Mouse (Mus musculus): Measurements from ENCODE around the gene Gpsm1. TPM values are rescaled to one million over a fixed set of nuclear protein-coding genes. Genes with fewer than 3 reads are reported as not detected.
A peak's percentile ranks its signal among the peaks of the same experiment; 100 is the strongest.

Gene Gpsm1
- polyA plus RNA-seq, 1 experiment from 2014 or later, result 149 TPM

DNA sequence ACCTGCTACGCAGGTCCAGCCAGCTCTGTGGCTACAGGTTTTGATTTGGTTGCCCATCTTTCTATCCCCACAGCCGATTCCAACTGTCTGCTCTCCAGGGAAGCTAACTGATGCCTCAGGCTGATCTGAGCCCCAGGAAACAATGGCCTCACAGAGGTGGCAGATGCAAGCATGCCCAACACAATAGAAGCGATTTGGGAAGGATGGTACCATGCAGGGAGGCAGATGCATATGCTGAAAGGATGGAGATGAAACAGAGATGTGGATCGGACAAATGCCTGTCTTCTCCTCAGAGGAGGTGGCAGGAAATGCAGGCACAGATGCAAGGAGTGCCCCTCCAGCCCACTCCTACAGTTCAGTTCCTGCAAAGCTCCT lies 16.5 kb upstream of the Gpsm1 start:
- Histone ChIP-seq H3K4me1 (replicated peaks) (peaks cover 48% of the 10 kb centered on the region), H3K27ac (peak overlapping the region; percentile 92), H3K36me3 (no peaks in the 10 kb centered on the region), H3K27me3 (no peaks in the 10 kb centered on the region), H3K9me3 (no peaks in the 10 kb centered on the region), H3K4me2 (peak overlapping the region; percentile 42), H3K4me3 (0 out of 2 replicates have a peak overlapping the region, but pooled peaks have one; percentile 11), H3K9ac (peak overlapping the region; percentile 65)
- ATAC-seq (ENCODE audit: low FRiP score), result peak; percentile 29
- 8% methylated on average over 4 of the region's 4 CpGs for WGBS

- WGBS, result 28% methylated on average over 7 of the region's 7 CpGs
- H3K9ac ChIP-seq, result peak overlapping the region; percentile 65
- ATAC-seq (ENCODE audit: low FRiP score), result no peak
- peaks cover 48% of the 10 kb centered on the region for H3K4me1 ChIP-seq (replicated peaks)
- H3K27me3 ChIP-seq, result no peaks in the 10 kb centered on the region
- peak overlapping the region; percentile 42 for H3K4me2 ChIP-seq
- 0 out of 2 replicates have a peak overlapping the region, but pooled peaks have one; percentile 2 for H3K4me3 ChIP-seq
- no peaks in the 10 kb centered on the region for H3K36me3 ChIP-seq
- H3K9me3 ChIP-seq, result no peaks in the 10 kb centered on the region
- peak overlapping the region; percentile 92 for H3K27ac ChIP-seq
These were observed 16.0 kb upstream of the Gpsm1 start for GRCm38 (mm10) chr2:26299336-26299735.

DNA sequence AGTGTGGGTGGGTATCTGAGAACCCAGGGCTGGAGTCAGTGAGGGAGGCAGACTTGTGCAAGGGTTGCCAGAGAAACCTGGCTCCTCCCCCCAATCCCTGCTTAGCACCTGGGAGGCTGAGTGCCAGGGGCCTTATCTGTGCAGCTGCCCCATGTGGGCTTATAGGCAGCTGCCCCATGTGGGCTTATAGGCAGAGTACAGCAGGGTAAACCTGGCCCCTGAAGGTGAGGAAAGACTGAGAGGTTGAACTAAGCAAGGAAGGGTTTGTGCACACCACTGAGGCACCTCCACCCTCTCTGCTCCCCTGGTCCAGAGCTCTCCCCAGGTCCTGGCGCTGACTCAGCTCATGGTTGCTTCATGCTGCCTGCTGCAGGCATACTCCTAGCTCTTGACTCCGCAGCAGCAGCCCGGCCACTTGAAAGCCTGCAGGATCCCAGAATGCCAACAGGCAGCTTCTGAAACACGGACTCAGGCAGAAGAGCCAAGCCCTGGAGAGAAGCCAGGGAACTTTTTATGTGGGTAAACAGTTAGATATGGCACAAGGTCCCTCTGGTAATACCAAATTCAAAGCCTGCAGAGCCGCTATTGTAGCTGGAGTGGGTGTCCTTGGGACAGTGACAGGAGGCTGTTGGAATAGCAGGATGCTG lies 15.0 kb upstream of the Gpsm1 start:
- Histone ChIP-seq H3K4me1 (replicated peaks) (peaks cover 48% of the 10 kb centered on the region), H3K27me3 (no peaks in the 10 kb centered on the region), H3K9ac (no peak overlapping the region), H3K4me2 (no peak overlapping the region), H3K27ac (peak overlapping the region; percentile 92), H3K36me3 (no peaks in the 10 kb centered on the region), H3K9me3 (no peaks in the 10 kb centered on the region), H3K4me3 (no peak overlapping the region)
- 46% methylated on average over 5 of the region's 5 CpGs for WGBS
- ATAC-seq (ENCODE audit: low FRiP score), result peak; percentile 12; the same call in 1 of the 2 replicates

DNA sequence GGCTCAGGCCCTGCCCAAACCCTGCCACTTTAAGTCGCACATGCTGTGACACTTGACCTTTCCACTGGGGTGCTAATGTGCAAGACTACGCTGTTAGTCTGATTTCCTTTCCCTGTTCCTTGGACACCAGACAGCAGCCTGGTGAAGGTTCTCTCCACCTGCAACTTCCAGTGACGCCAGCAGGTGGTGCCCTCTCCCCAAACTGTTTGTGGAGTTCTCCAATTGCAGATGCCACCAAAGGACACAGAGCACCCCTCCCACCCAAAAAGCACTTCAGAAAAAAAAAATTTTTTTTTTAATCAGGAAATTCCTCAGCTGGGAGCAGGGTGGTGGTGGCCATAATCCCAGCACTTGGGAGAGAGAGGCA lies 14.5 kb upstream of the Gpsm1 start:
- H3K9me3 ChIP-seq, result no peaks in the 10 kb centered on the region

DNA sequence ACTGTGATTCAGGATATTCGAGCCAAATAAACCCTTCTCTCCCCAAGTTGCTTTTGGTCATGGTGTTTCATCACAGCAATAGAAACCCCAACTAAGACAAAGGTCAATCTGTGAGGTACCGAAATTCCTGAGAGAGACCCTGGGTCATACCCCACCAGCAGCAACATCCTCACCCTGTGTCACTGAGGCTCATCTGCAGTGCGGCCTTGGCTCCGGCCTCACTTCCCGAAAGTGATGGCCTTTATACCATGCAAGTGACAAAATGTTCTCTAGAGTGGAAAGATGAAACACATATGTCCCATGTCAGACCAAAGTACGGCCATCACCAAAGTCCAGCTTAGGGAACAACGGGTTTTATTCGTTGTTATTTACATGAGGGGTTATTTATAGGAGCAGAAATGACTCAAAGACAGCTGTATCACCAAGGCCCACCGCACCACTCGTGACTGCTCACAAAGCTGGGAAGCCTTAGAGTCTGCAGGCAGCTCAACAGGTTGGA lies 13.3 kb upstream of the Gpsm1 start:
- H3K27me3 ChIP-seq, result no peaks in the 10 kb centered on the region
- H3K36me3 ChIP-seq, result no peaks in the 10 kb centered on the region
- no peak overlapping the region for H3K4me2 ChIP-seq
- no peak overlapping the region for H3K4me3 ChIP-seq
- H3K9ac ChIP-seq, result no peak overlapping the region
- ATAC-seq (ENCODE audit: low FRiP score), result no peak
- 89% methylated on average over 10 of the region's 10 CpGs for WGBS
- H3K27ac ChIP-seq, result no peak overlapping the region
- H3K9me3 ChIP-seq, result no peaks in the 10 kb centered on the region
- peaks cover 37% of the 10 kb centered on the region for H3K4me1 ChIP-seq (replicated peaks)

More for the DNA sequence above, 14.5 kb upstream of the Gpsm1 start:
- ATAC-seq (ENCODE audit: low FRiP score), result no peak
- H3K4me2 ChIP-seq, result no peak overlapping the region
- no peaks in the 10 kb centered on the region for H3K36me3 ChIP-seq
- no peak overlapping the region for H3K9ac ChIP-seq
- H3K27ac ChIP-seq, result peak overlapping the region; percentile 92
- no peak overlapping the region for H3K4me3 ChIP-seq
- H3K27me3 ChIP-seq, result no peaks in the 10 kb centered on the region
- peaks cover 48% of the 10 kb centered on the region for H3K4me1 ChIP-seq (replicated peaks)
- WGBS, result 0% methylated on average over 3 of the region's 3 CpGs

DNA sequence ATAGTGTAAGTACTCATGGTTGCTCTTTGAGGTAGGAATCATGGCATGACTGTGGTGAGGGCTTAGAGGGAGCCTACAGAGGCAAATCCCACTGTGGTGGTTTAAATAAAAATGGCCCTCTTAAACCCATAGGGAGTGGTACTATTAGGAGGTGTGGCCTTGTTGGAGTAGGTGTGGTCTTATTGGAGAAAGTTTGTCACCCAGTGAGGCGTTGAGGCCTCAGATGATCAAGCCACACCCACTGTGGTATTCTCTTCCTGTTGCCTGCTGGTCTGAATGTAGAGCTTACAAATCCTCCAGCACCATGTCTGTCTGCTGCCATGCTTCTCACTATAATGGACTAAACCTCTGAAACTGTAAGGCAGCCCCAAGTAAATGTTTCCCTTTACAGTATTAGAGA lies 10.6 kb upstream of the Gpsm1 start:
- Histone ChIP-seq H3K27me3 (no peaks in the 10 kb centered on the region), H3K4me2 (no peak overlapping the region), H3K9ac (no peak overlapping the region), H3K27ac (no peak overlapping the region), H3K36me3 (no peaks in the 10 kb centered on the region), H3K4me1 (replicated peaks) (peaks cover 10% of the 10 kb centered on the region), H3K4me3 (no peak overlapping the region), H3K9me3 (no peaks in the 10 kb centered on the region)
- 61% methylated on average over 1 of the region's 1 CpGs for WGBS
- ATAC-seq (ENCODE audit: low FRiP score), result no peak

DNA sequence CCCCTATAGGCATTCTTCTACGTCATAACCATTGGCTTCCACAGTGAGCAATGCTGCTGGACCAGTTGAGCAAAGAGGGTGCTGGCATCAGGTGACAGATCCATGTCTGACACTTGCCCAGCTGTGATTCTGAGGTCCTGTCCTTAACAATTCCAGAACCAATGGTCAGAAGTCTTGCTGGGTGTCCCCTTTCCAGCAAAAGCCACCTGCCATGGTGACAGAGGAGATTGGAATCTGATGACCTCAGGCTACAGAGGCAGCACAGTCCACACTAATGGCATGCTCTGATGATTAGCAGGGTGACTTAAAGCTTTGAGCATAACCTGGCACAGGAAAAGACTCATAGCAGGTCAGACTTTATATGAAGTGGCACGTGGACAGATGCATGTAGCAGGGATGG lies 9.8 kb upstream of the Gpsm1 start:
- Histone ChIP-seq H3K9ac (no peak overlapping the region), H3K4me3 (no peak overlapping the region), H3K4me2 (no peak overlapping the region), H3K27me3 (no peaks in the 10 kb centered on the region), H3K27ac (no peak overlapping the region), H3K36me3 (no peaks in the 10 kb centered on the region), H3K4me1 (replicated peaks) (peaks cover 2% of the 10 kb centered on the region), H3K9me3 (no peaks in the 10 kb centered on the region)
- ATAC-seq (ENCODE audit: low FRiP score), result no peak
- WGBS, result 84% methylated on average over 2 of the region's 2 CpGs

GRCm38 (mm10) chr2:26306702-26307101 lies 8.6 kb upstream of the Gpsm1 start:
- Histone ChIP-seq H3K9me3 (no peaks in the 10 kb centered on the region), H3K4me2 (no peak overlapping the region), H3K9ac (no peak overlapping the region), H3K27me3 (no peaks in the 10 kb centered on the region), H3K36me3 (no peaks in the 10 kb centered on the region), H3K27ac (no peak overlapping the region), H3K4me3 (no peak overlapping the region), H3K4me1 (replicated peaks) (no peaks in the 10 kb centered on the region)
- WGBS, result 86% methylated on average over 3 of the region's 3 CpGs
- no peak for ATAC-seq (ENCODE audit: low FRiP score)

DNA sequence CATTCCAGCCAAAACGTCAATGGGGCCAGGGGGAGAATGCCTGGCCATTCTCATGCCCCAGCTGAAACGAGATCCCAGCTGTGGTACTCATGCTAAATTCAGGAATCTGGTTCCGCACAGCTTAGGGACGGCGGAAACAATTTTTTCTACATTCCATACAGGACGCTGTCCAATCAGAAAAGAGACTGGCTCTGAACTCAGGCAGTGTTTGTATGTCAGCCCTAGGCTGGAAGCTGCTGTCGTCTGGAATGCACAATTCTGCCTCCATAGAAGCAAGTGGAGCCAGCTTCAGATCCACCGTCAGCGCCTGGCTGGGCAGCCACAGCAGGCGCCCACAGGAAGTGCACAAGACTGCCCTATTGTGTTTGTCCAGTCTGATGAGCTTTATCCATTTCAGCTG lies 5.6 kb upstream of the Gpsm1 start:
- no peak overlapping the region for H3K9ac ChIP-seq

DNA sequence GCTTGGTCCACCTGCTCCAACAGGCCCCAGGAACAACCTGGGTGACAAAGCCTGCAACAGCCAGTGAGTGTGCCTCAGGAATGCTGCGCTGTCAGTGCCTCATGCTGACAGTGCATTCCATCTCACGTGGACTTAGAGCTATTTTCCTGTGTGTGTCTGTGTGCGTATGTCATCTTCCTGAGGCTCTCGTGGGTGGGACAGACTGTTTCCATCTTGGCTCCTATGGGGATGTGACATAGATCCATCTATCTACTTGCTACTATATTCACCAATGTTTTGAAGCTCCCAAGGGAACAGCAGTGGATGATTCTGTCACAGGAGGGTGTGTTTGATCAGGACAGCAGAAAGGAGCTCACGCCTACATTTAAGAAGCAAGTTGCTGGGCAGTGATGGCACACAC lies 3.4 kb upstream of the Gpsm1 start:
- H3K4me1 ChIP-seq (replicated peaks), result peaks cover 24% of the 10 kb centered on the region
- no peak overlapping the region for H3K27ac ChIP-seq
- WGBS, result 73% methylated on average over 5 of the region's 5 CpGs
- no peak overlapping the region for H3K4me3 ChIP-seq
- no peaks in the 10 kb centered on the region for H3K36me3 ChIP-seq
- no peaks in the 10 kb centered on the region for H3K27me3 ChIP-seq
- H3K9me3 ChIP-seq, result no peaks in the 10 kb centered on the region
- H3K9ac ChIP-seq, result no peak overlapping the region
- no peak overlapping the region for H3K4me2 ChIP-seq
- no peak for ATAC-seq (ENCODE audit: low FRiP score)

More for the DNA sequence above, 5.6 kb upstream of the Gpsm1 start:
- H3K9me3 ChIP-seq, result no peaks in the 10 kb centered on the region
- H3K4me2 ChIP-seq, result no peak overlapping the region
- H3K27me3 ChIP-seq, result no peaks in the 10 kb centered on the region
- peak overlapping the region; percentile 36 for H3K27ac ChIP-seq
- H3K4me3 ChIP-seq, result no peak overlapping the region
- H3K4me1 ChIP-seq (replicated peaks), result peaks cover 8% of the 10 kb centered on the region
- ATAC-seq (ENCODE audit: low FRiP score), result peak; percentile 49; the same call in 1 of the 2 replicates
- 20% methylated on average over 10 of the region's 10 CpGs for whole genome bisulfite sequencing
- H3K36me3 ChIP-seq, result no peaks in the 10 kb centered on the region

DNA sequence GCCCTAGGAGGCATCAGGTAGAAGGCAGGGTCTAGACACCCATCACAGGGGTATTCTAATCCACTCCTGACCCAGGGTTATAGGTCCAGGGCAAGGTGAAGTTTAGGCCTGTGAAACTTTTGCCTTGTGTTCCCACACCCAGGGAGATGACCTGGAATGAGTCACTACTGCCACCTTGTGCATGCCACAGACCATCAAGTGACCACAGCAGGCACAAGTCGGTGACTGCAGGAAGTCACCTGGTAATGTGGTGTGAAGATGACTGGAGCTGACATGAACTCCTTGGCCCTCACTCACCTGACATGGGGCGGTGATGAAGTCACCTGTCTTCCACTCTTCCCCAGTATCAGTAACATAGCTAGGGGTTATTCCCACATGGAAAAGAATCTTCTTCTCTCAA lies 2.5 kb upstream of the Gpsm1 start:
- H3K9me3 ChIP-seq, result no peaks in the 10 kb centered on the region

DNA sequence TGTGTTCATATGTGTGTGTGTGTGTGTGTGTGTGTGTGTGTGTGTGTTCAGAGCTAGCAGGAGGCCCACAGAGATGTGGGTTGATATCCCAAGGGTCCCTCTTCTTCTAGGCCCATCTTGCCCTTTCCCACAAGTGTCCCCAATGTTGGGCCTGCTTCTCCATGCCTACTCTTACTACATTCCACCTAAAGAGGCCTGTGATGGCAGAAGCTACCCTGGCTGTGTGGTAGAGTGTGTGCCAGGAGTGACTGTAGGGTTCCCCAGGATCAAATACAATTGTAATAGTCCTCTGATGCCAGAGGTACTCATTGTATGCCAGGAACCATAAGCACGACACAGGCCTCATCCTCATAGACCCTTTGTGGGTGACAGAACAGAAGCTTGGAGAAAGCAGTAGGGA lies 1.9 kb upstream of the Gpsm1 start:
- no peaks in the 10 kb centered on the region for H3K9me3 ChIP-seq
- H3K4me2 ChIP-seq, result no peak overlapping the region
- H3K27ac ChIP-seq, result no peak overlapping the region
- no peak for ATAC-seq (ENCODE audit: low FRiP score)
- H3K4me3 ChIP-seq, result no peak overlapping the region
- 0 out of 2 replicates have a peak, but pooled peaks cover 5% of the 10 kb centered on the region for H3K36me3 ChIP-seq
- 92% methylated on average over 1 of the region's 1 CpGs for WGBS
- no peaks in the 10 kb centered on the region for H3K27me3 ChIP-seq
- H3K4me1 ChIP-seq (replicated peaks), result peaks cover 38% of the 10 kb centered on the region
- no peak overlapping the region for H3K9ac ChIP-seq

More for the DNA sequence above, 2.5 kb upstream of the Gpsm1 start:
- Histone ChIP-seq H3K27ac (no peak overlapping the region), H3K9ac (no peak overlapping the region), H3K4me1 (replicated peaks) (peaks cover 33% of the 10 kb centered on the region), H3K36me3 (0 out of 2 replicates have a peak, but pooled peaks cover 2% of the 10 kb centered on the region), H3K4me3 (no peak overlapping the region), H3K27me3 (no peaks in the 10 kb centered on the region), H3K4me2 (no peak overlapping the region)
- no peak for ATAC-seq (ENCODE audit: low FRiP score)
- 73% methylated on average over 2 of the region's 2 CpGs for WGBS
